Mouse (Mus musculus) thymus, postnatal 25 days (tissue): ENCODE data around the gene Atf2.
A peak's percentile ranks its signal among the peaks of the same experiment; 100 is the strongest.

Experiments
- DNase-seq: peaks from one replicate; pipeline ENCODE4 v3.0.0; 2022

The Atf2 gene

DNA sequence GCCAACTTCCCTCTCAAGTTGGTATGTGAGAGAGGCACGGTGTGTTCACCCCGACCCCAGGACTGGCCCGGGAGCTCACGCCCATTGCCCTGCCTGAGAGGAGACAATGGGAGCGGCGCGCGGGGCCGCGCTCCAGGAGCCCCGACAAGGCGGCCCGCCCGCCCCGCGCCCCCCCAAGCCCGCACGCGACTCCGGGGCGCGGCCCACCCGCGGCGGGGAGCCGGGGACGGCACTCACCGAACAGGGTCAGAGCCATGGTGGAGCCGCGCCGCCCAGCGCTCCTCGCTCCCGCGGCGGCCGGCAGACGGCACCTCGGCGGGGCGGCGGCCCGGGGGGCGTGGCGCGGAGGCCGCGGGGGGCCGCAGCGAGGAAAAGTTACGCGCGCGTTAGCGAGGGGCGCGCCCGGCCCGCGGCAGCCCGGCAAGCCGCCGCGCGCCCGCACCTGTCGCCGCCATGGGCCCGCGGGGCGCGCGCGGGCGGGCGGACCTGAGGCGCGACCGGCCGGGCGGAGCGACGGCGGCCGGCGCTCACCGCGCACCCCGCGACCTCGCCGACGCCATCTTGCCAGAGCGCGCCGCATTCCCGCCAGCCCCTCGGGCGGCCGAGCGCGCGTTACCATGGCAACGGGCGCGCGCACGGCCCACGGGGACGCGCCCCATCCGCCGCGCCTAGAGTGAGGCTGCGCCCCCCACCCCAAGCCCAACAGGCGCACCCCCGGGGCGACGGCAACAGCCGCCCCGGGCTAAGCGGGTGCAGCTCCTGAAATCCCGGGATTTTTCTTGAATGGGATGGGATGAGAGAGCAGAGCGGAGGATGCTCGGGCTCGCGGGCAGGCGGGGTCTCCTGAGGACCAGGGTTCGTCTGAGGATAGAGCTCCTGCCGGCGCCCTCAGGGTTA lies 117.4 kb downstream of the Atf2 start, which contains the start of gene Chn1:
Chn1 (minus strand) TSS at position 561 of the 897 bp plus-strand sequence.
- DNase-seq, result peak; percentile 39

DNA sequence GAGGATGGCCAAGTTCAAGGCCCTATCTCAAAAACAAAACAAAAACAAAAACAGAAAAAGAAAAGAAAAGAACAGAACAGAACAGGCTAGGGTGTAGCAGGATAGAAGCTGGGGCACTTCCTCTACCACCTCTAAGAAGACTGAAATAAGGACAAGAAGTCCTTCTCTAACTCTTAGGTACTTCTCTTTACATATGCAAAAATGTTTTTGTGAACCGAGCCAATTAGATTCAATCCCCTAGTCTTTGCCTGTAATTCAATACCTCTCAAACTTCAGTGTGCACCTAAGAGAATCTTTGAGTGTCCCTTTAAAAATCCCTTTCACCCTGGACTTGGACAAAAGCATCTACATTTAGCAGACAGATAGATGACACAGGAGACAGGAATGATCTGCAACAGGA lies 119.5 kb downstream of the Atf2 start:
- DNase-seq, result no peak

DNA sequence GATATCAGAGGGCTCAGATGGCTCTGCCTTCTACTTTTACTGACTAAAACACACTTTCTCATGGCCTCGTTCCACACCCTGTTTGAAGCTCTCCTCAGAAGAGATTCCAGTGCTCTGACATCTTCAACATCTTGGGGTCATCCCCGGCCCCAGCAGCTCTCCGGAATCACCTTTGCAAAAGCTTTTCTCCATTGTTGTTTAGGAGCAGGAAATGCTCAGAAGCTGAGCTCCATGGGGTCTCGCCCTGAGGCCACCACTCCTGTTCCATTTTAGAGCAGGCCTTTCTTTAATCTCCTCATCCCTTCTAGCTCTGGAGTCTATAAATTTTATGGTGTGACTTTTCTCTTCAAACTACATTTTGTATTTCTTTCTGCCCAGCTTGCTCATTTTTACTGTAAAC lies 123.8 kb downstream of the Atf2 start:
- no peak for DNase-seq
